Mouse (Mus musculus): Measurements from ENCODE around the gene Inafm1.
A peak's percentile ranks its signal among the peaks of the same experiment; 100 is the strongest.
"Not testable (repeated sequence)": the region's sequence is repeated elsewhere in the genome, so short reads cannot be mapped to it uniquely, and the experiment has no call there.

Inafm1 gene

GRCm38 (mm10) chr7:16261097-16261496 is 12.3 kb downstream of the Inafm1 start:
- DNase-seq = no peak

DNA sequence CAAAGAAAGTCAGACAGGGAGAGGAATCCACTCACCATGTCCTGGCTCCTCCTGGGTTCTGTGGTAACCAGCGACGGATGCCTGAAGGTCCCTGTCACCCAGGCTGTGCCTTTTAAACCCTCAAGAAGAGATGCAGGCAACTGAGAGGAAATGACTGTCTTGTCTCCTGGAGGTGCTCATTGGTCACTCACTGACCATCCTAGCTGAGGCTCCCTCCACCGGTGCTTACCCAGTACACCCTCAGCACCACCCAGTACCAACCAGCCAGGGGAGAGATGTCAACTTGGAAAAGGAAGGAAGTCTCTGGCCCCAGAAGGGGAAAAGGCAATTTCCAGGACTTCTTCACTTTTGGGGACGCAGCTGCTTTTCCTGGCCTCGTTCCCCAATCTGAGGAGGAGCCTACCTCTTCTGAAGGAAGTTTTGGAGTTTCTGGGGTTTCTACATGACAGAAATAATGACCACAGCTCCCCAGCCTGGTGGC is 14.3 kb downstream of the Inafm1 start, which contains the start of gene C5ar1:
TSS of gene C5ar1 (minus strand) at position 431 of the 481 bp plus-strand sequence.
- DNase-seq = peak in 1 of 2 experiments; percentile 27

DNA sequence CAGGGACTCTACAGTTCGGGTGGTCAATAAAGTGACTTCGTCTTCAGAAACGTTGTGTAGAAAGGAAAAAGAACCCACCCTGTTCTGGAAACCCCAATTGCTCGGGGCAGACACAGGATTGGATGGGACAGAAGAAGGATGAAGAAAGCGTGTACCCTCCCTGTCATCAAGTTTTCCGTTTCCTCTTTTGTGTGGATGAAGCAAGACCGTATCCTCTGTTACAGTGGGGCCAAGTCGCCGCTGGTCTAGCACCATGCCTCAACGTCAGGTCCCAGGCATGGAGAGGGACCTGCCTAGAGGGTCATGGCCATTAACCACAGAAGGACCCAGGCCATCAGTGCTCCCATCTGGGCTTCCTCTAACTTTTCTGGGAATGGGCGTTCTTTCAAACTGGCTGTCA is 15.6 kb downstream of the Inafm1 start:
- DNase-seq = peak in 1 of 2 experiments; percentile 30

DNA sequence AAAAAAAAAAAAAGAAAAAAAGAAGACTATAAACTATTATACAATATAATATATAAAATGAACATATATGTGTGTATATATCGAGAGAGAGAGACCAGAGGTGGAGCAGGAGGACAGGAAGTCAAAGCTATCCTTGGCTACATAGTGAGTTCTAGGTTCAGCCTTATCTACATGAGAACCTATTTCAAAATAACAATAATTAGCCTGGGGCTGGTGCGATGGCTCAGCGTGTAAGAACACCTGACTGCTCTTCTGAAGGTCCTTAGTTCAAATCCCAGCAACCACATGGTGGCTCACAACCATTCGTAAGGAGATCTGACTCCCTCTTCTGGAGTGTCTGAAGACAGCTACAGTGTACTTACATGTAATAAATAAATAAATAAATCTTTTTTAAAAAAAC is 17.5 kb downstream of the Inafm1 start:
- DNase-seq = not testable (repeated sequence)

GRCm38 (mm10) chr7:16254195-16254594 is 19.2 kb downstream of the Inafm1 start:
- DNase-seq = peak in 1 of 2 experiments; percentile 27

GRCm38 (mm10) chr7:16250687-16251086 is 22.7 kb downstream of the Inafm1 start:
- DNase-seq = no peak

- peak; percentile 49 to 56 for DNase-seq
Observed at GRCm38 (mm10) chr7:16245958-16246357, 27.5 kb downstream of the Inafm1 start.

- DNase-seq = peak; percentile 65 to 70
Observed at GRCm38 (mm10) chr7:16244067-16244466, 29.4 kb downstream of the Inafm1 start, which contains the start of gene C5ar2. C5ar2 (minus strand) TSS chr7:16244154.

DNA sequence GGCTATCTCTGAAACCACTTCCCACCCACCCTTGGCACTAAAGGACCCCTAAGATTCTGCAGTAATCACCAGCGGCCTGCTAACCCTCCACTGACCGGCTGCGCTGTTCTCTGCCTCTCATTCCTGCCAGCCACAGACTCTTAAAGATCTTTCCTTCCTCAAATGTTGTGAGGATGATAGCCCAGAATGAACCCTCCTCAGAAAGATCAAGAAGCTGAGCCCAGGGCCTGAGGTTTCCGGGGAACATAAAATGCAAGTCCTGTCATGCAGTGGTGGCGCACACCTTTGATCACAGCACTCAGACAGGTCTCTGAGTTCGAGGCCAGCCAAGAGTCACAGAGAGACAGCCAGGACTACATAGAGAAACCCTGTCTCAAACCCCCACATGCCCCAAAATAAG is 31.2 kb downstream of the Inafm1 start:
- no peak for DNase-seq

DNA sequence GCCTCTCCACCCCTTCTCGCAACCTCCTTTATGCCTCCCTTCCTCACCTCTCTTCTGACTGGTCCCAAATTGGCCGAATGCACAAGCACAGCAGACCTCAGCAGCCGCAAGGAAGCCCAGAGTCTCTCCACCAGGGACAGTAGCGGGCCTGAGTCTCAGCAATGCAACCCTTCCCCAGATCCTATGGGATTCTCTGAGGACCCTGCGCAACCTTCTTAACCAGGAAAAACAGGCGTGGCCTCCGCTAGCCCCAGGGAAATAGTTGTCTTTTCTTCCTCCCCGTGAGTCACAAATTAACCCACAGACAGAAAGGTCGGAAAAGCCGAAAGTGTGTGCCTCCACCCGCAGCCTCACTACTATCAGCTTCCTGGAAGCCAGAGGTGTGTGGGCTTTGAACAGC is 31.6 kb downstream of the Inafm1 start:
- DNase-seq = no peak

DNA sequence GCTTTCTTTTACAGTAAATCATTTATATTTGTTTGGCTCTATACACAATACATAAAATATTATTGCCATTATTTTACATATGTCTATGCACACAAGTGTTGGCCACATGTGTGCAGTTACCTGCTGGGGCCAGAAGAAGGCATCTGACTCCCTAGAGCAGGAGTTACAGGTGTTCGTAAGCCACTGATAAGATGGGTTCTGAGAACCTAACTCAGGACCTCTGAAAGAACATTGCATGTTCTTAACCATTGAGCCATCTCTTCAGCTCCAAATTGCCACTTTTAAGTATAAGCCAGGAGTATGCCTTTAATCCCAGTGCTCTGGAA is 32.5 kb downstream of the Inafm1 start:
- no peak for DNase-seq

GRCm38 (mm10) chr7:16240281-16240977 is 33.0 kb downstream of the Inafm1 start:
- DNase-seq = no peak

GRCm38 (mm10) chr7:16239554-16239997 is 33.8 kb downstream of the Inafm1 start:
- DNase-seq = peak; percentile 58 to 69

- DNase-seq = peak; percentile 53 to 71
Observed at GRCm38 (mm10) chr7:16229869-16230268, 43.5 kb downstream of the Inafm1 start.

Measured in lung, adult 18-20 months (tissue).